Mouse (Mus musculus): ENCODE measurements around the gene C1qtnf2. TPM values are rescaled to one million over a fixed set of nuclear protein-coding genes. Genes with fewer than 3 reads are reported as not detected.

C1qtnf2 gene
- polyA plus RNA-seq, 1 experiment from 2014 or later: 6.4 TPM

DNA sequence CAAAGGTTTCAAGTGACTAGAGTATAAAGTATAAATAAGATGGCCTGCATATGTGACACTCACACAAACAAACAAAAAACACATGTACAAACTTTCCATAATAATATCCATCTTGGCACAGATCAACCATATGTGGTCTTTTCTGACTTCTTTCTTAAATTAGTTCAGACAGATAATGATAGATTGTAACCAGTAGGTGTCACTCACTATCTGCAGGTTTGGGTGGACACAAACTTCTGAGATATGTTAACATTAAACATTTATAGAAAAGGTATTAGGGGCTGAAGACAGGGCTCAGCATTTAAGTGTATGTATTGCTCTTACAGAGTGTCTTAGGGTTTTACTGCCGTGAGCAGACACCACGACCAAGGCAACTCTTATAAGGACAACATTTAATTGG, 21.8 kb upstream of the C1qtnf2 start:
- H3K4me2 ChIP-seq: no peak overlapping the region
- no peak for ATAC-seq (replicated peaks; ENCODE audit: insufficient number of reproducible peaks, insufficient read depth, low FRiP score, low read depth)
- WGBS: 62% methylated on average over 2 of the region's 2 CpGs

DNA sequence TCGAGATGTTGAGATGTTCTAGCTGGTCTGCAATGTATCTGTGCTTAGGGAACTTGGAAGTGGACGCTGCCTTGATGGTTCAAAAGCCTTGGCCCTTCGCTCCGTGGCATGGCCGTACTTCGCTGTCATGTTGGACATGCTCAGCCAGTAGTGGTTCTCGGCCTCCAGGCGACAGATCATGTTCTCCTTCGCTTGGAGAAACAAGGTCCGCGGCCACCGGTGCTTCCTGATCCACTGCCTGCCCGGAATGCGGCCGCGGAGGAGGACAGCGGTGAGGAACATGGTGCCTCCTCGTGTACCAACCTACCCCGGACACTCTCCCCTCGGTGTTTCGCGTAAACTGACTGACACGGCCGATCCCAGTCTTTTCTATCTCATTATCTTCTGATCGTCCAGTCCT, 10.9 kb upstream of the C1qtnf2 start:
- H3K4me1 ChIP-seq (replicated peaks): no peaks in the 10 kb centered on the region
- no peak overlapping the region for H3K9ac ChIP-seq
- H3K36me3 ChIP-seq: no peaks in the 10 kb centered on the region
- no peaks in the 10 kb centered on the region for H3K9me3 ChIP-seq (replicated peaks)
- 92% methylated on average over 25 of the region's 25 CpGs for WGBS
- H3K4me3 ChIP-seq: no peak overlapping the region
- no peaks in the 10 kb centered on the region for H3K27me3 ChIP-seq
- no peak overlapping the region for H3K27ac ChIP-seq
- H3K4me2 ChIP-seq: no peak overlapping the region
- ATAC-seq (replicated peaks; ENCODE audit: insufficient number of reproducible peaks, insufficient read depth, low FRiP score, low read depth): no peak

More for the DNA sequence above, 21.8 kb upstream of the C1qtnf2 start:
- Histone ChIP-seq H3K27me3 (no peaks in the 10 kb centered on the region), H3K36me3 (peaks cover 5% of the 10 kb centered on the region; the same call in 1 of the 2 replicates), H3K9ac (no peak overlapping the region), H3K4me1 (replicated peaks) (no peaks in the 10 kb centered on the region), H3K27ac (no peak overlapping the region), H3K9me3 (replicated peaks) (no peaks in the 10 kb centered on the region), H3K4me3 (no peak overlapping the region)

GRCm38 (mm10) chr11:43470118-43470517, 4.0 kb upstream of the C1qtnf2 start:
- ATAC-seq (replicated peaks; ENCODE audit: insufficient number of reproducible peaks, insufficient read depth, low FRiP score, low read depth): no peak
- H3K9ac ChIP-seq: no peak overlapping the region
- peaks cover 14% of the 10 kb centered on the region for H3K4me1 ChIP-seq (replicated peaks)
- no peaks in the 10 kb centered on the region for H3K36me3 ChIP-seq
- H3K27ac ChIP-seq: peak overlapping the region; percentile 43
- H3K4me3 ChIP-seq: no peak overlapping the region
- H3K4me2 ChIP-seq: no peak overlapping the region
- 28% methylated on average over 5 of the region's 5 CpGs for WGBS
- no peaks in the 10 kb centered on the region for H3K9me3 ChIP-seq (replicated peaks)
- no peaks in the 10 kb centered on the region; the same call in 1 of the 2 replicates for H3K27me3 ChIP-seq

GRCm38 (mm10) chr11:43470881-43471820, 2.9 kb upstream of the C1qtnf2 start:
- Histone ChIP-seq H3K9ac (no peak overlapping the region), H3K27ac (peak overlapping the region; percentile 43; the same call in 1 of the 2 replicates), H3K4me1 (replicated peaks) (peaks cover 14% of the 10 kb centered on the region), H3K36me3 (no peaks in the 10 kb centered on the region), H3K27me3 (no peaks in the 10 kb centered on the region; the same call in 1 of the 2 replicates), H3K4me3 (no peak overlapping the region), H3K4me2 (no peak overlapping the region), H3K9me3 (replicated peaks) (no peaks in the 10 kb centered on the region)
- 71% methylated on average over 6 of the region's 6 CpGs for WGBS
- no peak for ATAC-seq (replicated peaks; ENCODE audit: insufficient number of reproducible peaks, insufficient read depth, low FRiP score, low read depth)

GRCm38 (mm10) chr11:43473115-43473514, 961 bp upstream of the C1qtnf2 start:
- Histone ChIP-seq H3K4me2 (no peak overlapping the region), H3K27me3 (no peaks in the 10 kb centered on the region; the same call in 1 of the 2 replicates), H3K27ac (no peak overlapping the region), H3K9ac (no peak overlapping the region), H3K4me3 (no peak overlapping the region), H3K4me1 (replicated peaks) (peaks cover 14% of the 10 kb centered on the region), H3K9me3 (replicated peaks) (no peaks in the 10 kb centered on the region), H3K36me3 (no peaks in the 10 kb centered on the region)
- ATAC-seq (replicated peaks; ENCODE audit: insufficient number of reproducible peaks, insufficient read depth, low FRiP score, low read depth): no peak
- WGBS: 60% methylated on average over 1 of the region's 1 CpGs

DNA sequence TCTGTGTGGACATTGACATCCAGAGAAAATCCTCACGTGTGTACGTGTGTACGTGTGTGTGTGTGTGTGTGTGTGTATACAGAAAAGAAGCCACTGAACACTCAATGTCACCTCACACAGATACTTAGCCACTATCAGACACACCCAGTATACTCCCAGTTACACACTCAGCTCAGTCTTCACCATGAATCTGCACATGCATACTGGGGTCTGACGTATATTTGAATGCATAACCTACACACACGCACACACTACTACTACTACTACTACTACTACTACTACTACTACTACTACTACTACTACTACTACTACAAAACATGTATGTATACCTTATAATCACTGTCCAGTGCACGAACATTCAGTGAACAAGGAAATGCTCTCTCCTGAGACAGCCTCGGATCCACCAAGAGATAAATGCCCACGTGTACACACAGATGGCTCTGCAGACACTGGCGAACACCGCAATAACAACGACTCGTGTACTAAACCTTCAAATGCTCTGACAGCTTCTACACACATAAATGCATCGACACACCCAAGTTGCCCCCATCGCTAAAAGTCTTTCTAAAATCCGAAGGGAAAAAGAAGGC, 346 bp upstream of the C1qtnf2 start:
- peak overlapping the region; percentile 76 for H3K4me2 ChIP-seq
- no peak overlapping the region for H3K27ac ChIP-seq
- no peaks in the 10 kb centered on the region for H3K9me3 ChIP-seq (replicated peaks)
- 51% methylated on average over 15 of the region's 15 CpGs for WGBS
- peak overlapping the region; percentile 46 for H3K4me3 ChIP-seq
- no peaks in the 10 kb centered on the region for H3K36me3 ChIP-seq
- no peak for ATAC-seq (replicated peaks; ENCODE audit: insufficient number of reproducible peaks, insufficient read depth, low FRiP score, low read depth)
- H3K9ac ChIP-seq: no peak overlapping the region
- H3K4me1 ChIP-seq (replicated peaks): peaks cover 14% of the 10 kb centered on the region
- H3K27me3 ChIP-seq: no peaks in the 10 kb centered on the region; the same call in 1 of the 2 replicates

GRCm38 (mm10) chr11:43479376-43479775, 5.3 kb downstream of the C1qtnf2 start:
- Histone ChIP-seq H3K4me1 (replicated peaks) (peaks cover 44% of the 10 kb centered on the region), H3K9ac (no peak overlapping the region)

DNA sequence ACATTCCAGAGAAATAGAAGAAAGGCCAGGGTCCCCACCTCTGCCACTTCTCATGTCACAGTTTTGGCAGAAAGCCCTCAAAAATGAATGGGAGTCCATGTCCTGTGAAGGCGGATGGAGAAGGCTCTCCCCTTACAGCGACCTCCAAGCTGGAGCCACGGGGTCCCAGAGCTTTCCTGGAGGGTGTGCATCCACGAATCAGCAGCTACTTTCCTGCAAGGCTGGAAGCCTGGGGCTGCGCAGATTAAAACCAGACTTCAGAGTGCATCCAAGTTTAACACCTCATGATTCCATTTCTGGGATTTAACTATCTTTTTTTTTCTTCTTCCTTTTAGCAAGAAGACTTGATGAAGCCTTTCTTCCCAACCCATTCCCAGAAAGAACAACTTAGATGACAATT, 6.5 kb downstream of the C1qtnf2 start:
- no peak overlapping the region for H3K4me3 ChIP-seq
- no peaks in the 10 kb centered on the region for H3K27me3 ChIP-seq
- no peak for ATAC-seq (replicated peaks; ENCODE audit: insufficient number of reproducible peaks, insufficient read depth, low FRiP score, low read depth)
- H3K9me3 ChIP-seq (replicated peaks): no peaks in the 10 kb centered on the region
- no peak overlapping the region for H3K27ac ChIP-seq
- no peak overlapping the region for H3K4me2 ChIP-seq
- H3K36me3 ChIP-seq: no peaks in the 10 kb centered on the region
- no peak overlapping the region for H3K9ac ChIP-seq
- H3K4me1 ChIP-seq (replicated peaks): peaks cover 45% of the 10 kb centered on the region
- 38% methylated on average over 5 of the region's 5 CpGs for WGBS

More at GRCm38 (mm10) chr11:43479376-43479775, 5.3 kb downstream of the C1qtnf2 start:
- H3K4me2 ChIP-seq: no peak overlapping the region
- H3K27me3 ChIP-seq: no peaks in the 10 kb centered on the region; the same call in 1 of the 2 replicates
- no peak overlapping the region for H3K4me3 ChIP-seq
- no peak for ATAC-seq (replicated peaks; ENCODE audit: insufficient number of reproducible peaks, insufficient read depth, low FRiP score, low read depth)
- H3K27ac ChIP-seq: no peak overlapping the region
- 86% methylated on average over 3 of the region's 3 CpGs for WGBS
- no peaks in the 10 kb centered on the region for H3K36me3 ChIP-seq
- H3K9me3 ChIP-seq (replicated peaks): no peaks in the 10 kb centered on the region

GRCm38 (mm10) chr11:43481672-43482522, 7.8 kb downstream of the C1qtnf2 start:
- H3K4me2 ChIP-seq: no peak overlapping the region
- ATAC-seq (replicated peaks; ENCODE audit: insufficient number of reproducible peaks, insufficient read depth, low FRiP score, low read depth): 0 out of 2 replicates have a peak, but pooled peaks have one; percentile 20
- no peaks in the 10 kb centered on the region for H3K9me3 ChIP-seq (replicated peaks)
- H3K4me3 ChIP-seq: no peak overlapping the region
- no peaks in the 10 kb centered on the region for H3K36me3 ChIP-seq
- no peak overlapping the region for H3K9ac ChIP-seq
- 54% methylated on average over 3 of the region's 3 CpGs for WGBS
- H3K27ac ChIP-seq: peak overlapping the region; percentile 85; the same call in 1 of the 2 replicates
- no peaks in the 10 kb centered on the region for H3K27me3 ChIP-seq
- peaks cover 45% of the 10 kb centered on the region for H3K4me1 ChIP-seq (replicated peaks)

DNA sequence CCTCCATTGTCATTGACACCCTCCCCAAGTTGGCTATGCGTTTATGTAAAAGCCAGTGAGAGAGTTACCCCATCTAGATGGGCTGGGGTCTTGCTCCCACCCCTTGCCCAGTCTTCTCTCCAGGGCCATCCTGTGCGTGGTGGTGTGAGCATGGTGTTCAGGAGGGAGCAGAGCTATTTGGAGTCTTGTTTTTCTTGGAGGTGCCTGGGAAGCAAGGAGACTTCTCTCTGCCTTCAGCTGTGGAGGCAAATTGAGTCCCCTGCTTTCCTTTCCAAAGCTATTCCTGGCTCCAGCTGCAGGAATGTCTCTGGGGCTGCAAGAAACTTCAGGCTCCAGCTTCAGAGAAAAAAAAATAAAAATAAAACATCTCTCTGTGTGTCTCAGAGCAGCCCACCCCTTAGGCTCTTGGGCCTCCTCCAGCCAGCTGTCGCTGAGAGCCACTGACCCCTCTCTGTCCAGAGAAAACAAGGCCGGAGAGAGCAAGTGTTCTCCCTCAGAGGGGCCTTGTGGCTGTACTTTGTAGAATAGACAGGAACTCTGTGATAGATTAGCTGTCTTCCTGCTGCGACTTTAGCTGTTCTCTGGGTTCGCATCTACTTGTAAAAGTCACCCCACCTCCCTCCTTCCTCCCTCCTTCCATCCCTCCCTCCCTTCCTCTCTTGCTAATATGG, 9.2 kb downstream of the C1qtnf2 start:
- Histone ChIP-seq H3K36me3 (no peaks in the 10 kb centered on the region), H3K4me1 (replicated peaks) (peaks cover 45% of the 10 kb centered on the region), H3K27ac (peak overlapping the region; percentile 85), H3K9me3 (replicated peaks) (no peaks in the 10 kb centered on the region), H3K4me2 (no peak overlapping the region), H3K27me3 (no peaks in the 10 kb centered on the region), H3K4me3 (no peak overlapping the region), H3K9ac (no peak overlapping the region)
- WGBS: 39% methylated on average over 6 of the region's 6 CpGs
- peak; percentile 82 for ATAC-seq (replicated peaks; ENCODE audit: insufficient number of reproducible peaks, insufficient read depth, low FRiP score, low read depth)
